Mouse (Mus musculus) MEL (cell line): ENCODE measurements around the gene Fto. TPM values are rescaled to one million over a fixed set of nuclear protein-coding genes. Genes with fewer than 3 reads are reported as not detected.

Source experiments
- DNase-seq: peaks from one replicate; pipeline ENCODE4 v3.0.0; 2011; ENCODE audit warnings: low read depth, low spot score
- H3K27ac ChIP-seq: 2 replicates; pipeline ENCODE4 v1.5.1; 2012; ENCODE audit warnings: low read depth, mild to moderate bottlenecking, control low read depth, low read length, moderate library complexity; ENCODE audit not compliant: control insufficient read depth
- H3K27me3 ChIP-seq, 2 experiments: fragments of 150-350 bp in 1 of 2; sonication (generic) in 1 of 2; 2 replicates each; pipeline ENCODE4 v1.6.1; 2012; ENCODE audit warnings: low read length in 2 of 2, mild to moderate bottlenecking in 2 of 2, improper control_type of control experiment in 1 of 2, moderate library complexity in 1 of 2; ENCODE audit not compliant: insufficient read depth in 2 of 2, control insufficient read depth in 1 of 2
- H3K36me3 ChIP-seq, 2 experiments: 2 replicates each; pipeline ENCODE4 v1.6.1; 2012 to 2014; ENCODE audit warnings: low read length in 2 of 2, improper control_type of control experiment in 1 of 2, inconsistent platforms in 1 of 2, mild to moderate bottlenecking in 1 of 2; ENCODE audit not compliant: insufficient read depth in 2 of 2, control insufficient read depth in 1 of 2
- H3K4me1 ChIP-seq, 2 experiments: fragments of 150-350 bp in 1 of 2; sonication (generic) in 1 of 2; 2 replicates each; pipeline ENCODE4 v1.6.1; 2012; ENCODE audit warnings: low read length in 2 of 2, improper control_type of control experiment in 1 of 2, mild to moderate bottlenecking in 1 of 2; ENCODE audit not compliant: insufficient read depth in 2 of 2, control insufficient read depth in 1 of 2
- H3K4me3 ChIP-seq, 2 experiments: fragments of 150-350 bp in 1 of 2; sonication (generic) in 1 of 2; 2 replicates each; pipeline ENCODE4 v1.5.1; 2012; ENCODE audit warnings: low read depth in 2 of 2, low read length in 2 of 2, mild to moderate bottlenecking in 2 of 2, moderate library complexity in 2 of 2, control low read depth in 1 of 2, improper control_type of control experiment in 1 of 2; ENCODE audit not compliant: control insufficient read depth in 1 of 2, insufficient read depth in 1 of 2
- H3K79me2 ChIP-seq: 2 replicates; pipeline ENCODE4 v1.6.1; 2012; ENCODE audit warnings: mild to moderate bottlenecking, low read length, moderate library complexity; ENCODE audit not compliant: control insufficient read depth, poor library complexity, insufficient read depth
- H3K9ac ChIP-seq: 2 replicates; pipeline ENCODE4 v1.6.1; 2012; ENCODE audit warnings: low read depth, mild to moderate bottlenecking, control low read depth, low read length, moderate library complexity; ENCODE audit not compliant: control insufficient read depth, poor library complexity, severe bottlenecking
- H3K9me3 ChIP-seq: fragments of 150-350 bp; sonication (generic); replicated peaks from 2 replicates; pipeline ENCODE4 v1.6.1; 2012; ENCODE audit warnings: mild to moderate bottlenecking, low read length, improper control_type of control experiment, moderate library complexity; ENCODE audit not compliant: insufficient read depth
- BHLHE40 ChIP-seq: IDR thresholded peaks from 2 replicates; pipeline ENCODE4 v1.6.1; 2012; ENCODE audit warnings: low read depth, mild to moderate bottlenecking, inconsistent platforms, low read length, improper control_type of control experiment, borderline replicate concordance
- CHD1 ChIP-seq: IDR thresholded peaks from 2 replicates; pipeline ENCODE4 v1.6.1; 2012; ENCODE audit warnings: low read depth, mild to moderate bottlenecking, inconsistent platforms, low read length, improper control_type of control experiment
- EP300 ChIP-seq, 2 experiments: IDR thresholded peaks; 2 replicates each; pipeline ENCODE4 v1.6.1; 2011; ENCODE audit warnings: improper control_type of control experiment in 2 of 2, low read length in 2 of 2, low read depth in 1 of 2, mild to moderate bottlenecking in 1 of 2
- ETS1 ChIP-seq: IDR thresholded peaks from 2 replicates; pipeline ENCODE4 v1.6.1; 2012; ENCODE audit warnings: low read depth, mild to moderate bottlenecking, inconsistent platforms, low read length, improper control_type of control experiment, moderate library complexity
- GABPA ChIP-seq: IDR thresholded peaks from 2 replicates; pipeline ENCODE4 v1.6.1; 2012; ENCODE audit warnings: low read depth, mild to moderate bottlenecking, inconsistent platforms, low read length, improper control_type of control experiment, moderate library complexity
- GATA1 ChIP-seq: IDR thresholded peaks from 2 replicates; pipeline ENCODE4 v1.6.1; 2011; ENCODE audit warnings: low read depth, low read length, improper control_type of control experiment
- KAT2A ChIP-seq: conservative IDR thresholded peaks from 2 replicates; pipeline ENCODE4 v1.6.1; 2012; ENCODE audit warnings: low read depth, low read length, improper control_type of control experiment, inconsistent platforms
- MAFK ChIP-seq: IDR thresholded peaks from 2 replicates; pipeline ENCODE4 v1.6.1; 2011; ENCODE audit warnings: low read depth, mild to moderate bottlenecking, low read length, improper control_type of control experiment, borderline replicate concordance
- MAZ ChIP-seq: IDR thresholded peaks from 2 replicates; pipeline ENCODE4 v1.6.1; 2012; ENCODE audit warnings: low read depth, mild to moderate bottlenecking, inconsistent platforms, low read length, improper control_type of control experiment
- MXI1 ChIP-seq: IDR thresholded peaks from 2 replicates; pipeline ENCODE4 v1.6.1; 2011; ENCODE audit warnings: mild to moderate bottlenecking, low read depth, low read length, improper control_type of control experiment
- MYB ChIP-seq: IDR thresholded peaks from 2 replicates; pipeline ENCODE4 v1.6.1; 2011; ENCODE audit warnings: mild to moderate bottlenecking, low read depth, low read length, improper control_type of control experiment
- MYC ChIP-seq: IDR thresholded peaks from 2 replicates; pipeline ENCODE4 v1.6.1; 2011; ENCODE audit warnings: low read depth, mild to moderate bottlenecking, low read length, improper control_type of control experiment, moderate library complexity
- NELFE ChIP-seq: IDR thresholded peaks from 2 replicates; pipeline ENCODE4 v1.6.1; 2011; ENCODE audit warnings: low read depth, low read length, improper control_type of control experiment
- NRF1 ChIP-seq: IDR thresholded peaks from 2 replicates; pipeline ENCODE4 v1.6.1; 2014; ENCODE audit warnings: low read depth, mild to moderate bottlenecking, inconsistent platforms, low read length, improper control_type of control experiment, moderate library complexity; ENCODE audit not compliant: poor library complexity, insufficient read depth, severe bottlenecking
- POLR2A ChIP-seq, 2 experiments: IDR thresholded peaks; 2 replicates each; pipeline ENCODE4 v1.6.1; 2011 to 2012; ENCODE audit warnings: low read length in 2 of 2, mild to moderate bottlenecking in 2 of 2, control low read depth in 1 of 2, improper control_type of control experiment in 1 of 2, low read depth in 1 of 2, moderate library complexity in 1 of 2; ENCODE audit not compliant: control insufficient read depth in 1 of 2, insufficient read depth in 1 of 2, poor library complexity in 1 of 2
- POLR2AphosphoS2 ChIP-seq: IDR thresholded peaks from 2 replicates; pipeline ENCODE4 v1.6.1; 2011; ENCODE audit warnings: low read length, improper control_type of control experiment
- POLR2AphosphoS5 ChIP-seq: IDR thresholded peaks from 2 replicates; pipeline ENCODE4 v1.6.1; 2012; ENCODE audit warnings: low read depth, borderline replicate concordance, mild to moderate bottlenecking, inconsistent platforms, low read length, moderate library complexity, mixed read lengths
- RCOR1 ChIP-seq: IDR thresholded peaks from 2 replicates; pipeline ENCODE4 v1.6.1; 2012; ENCODE audit warnings: low read depth, mild to moderate bottlenecking, inconsistent platforms, low read length, improper control_type of control experiment
- SIN3A ChIP-seq: IDR thresholded peaks from 2 replicates; pipeline ENCODE4 v1.6.1; 2012; ENCODE audit warnings: low read length, improper control_type of control experiment, inconsistent platforms
- TCF12 ChIP-seq: IDR thresholded peaks from 2 replicates; pipeline ENCODE4 v1.6.1; 2014; ENCODE audit warnings: low read depth, mild to moderate bottlenecking, inconsistent platforms, low read length, improper control_type of control experiment, moderate library complexity
- UBTF ChIP-seq: IDR thresholded peaks from 2 replicates; pipeline ENCODE4 v1.6.1; 2012; ENCODE audit warnings: low read depth, mild to moderate bottlenecking, inconsistent platforms, low read length, improper control_type of control experiment, moderate library complexity, borderline replicate concordance; ENCODE audit not compliant: insufficient read depth
- ZC3H11A ChIP-seq: IDR thresholded peaks from 2 replicates; pipeline ENCODE4 v1.6.1; 2012; ENCODE audit warnings: low read depth, mild to moderate bottlenecking, inconsistent platforms, low read length, improper control_type of control experiment
- ZKSCAN1 ChIP-seq: IDR thresholded peaks from 2 replicates; pipeline ENCODE4 v1.6.1; 2012; ENCODE audit warnings: low read depth, mild to moderate bottlenecking, inconsistent platforms, low read length, improper control_type of control experiment, moderate library complexity
- ZNF384 ChIP-seq: IDR thresholded peaks from 2 replicates; pipeline ENCODE4 v1.6.1; 2012; ENCODE audit warnings: low read depth, mild to moderate bottlenecking, inconsistent platforms, low read length, improper control_type of control experiment
- polyA plus RNA-seq, 2 experiments: library from polyadenylated mRNA; stranded (reverse) in 1 of 2; unstranded in 1 of 2; fragments of >175 nt in 1 of 2; fragments of >200 nt in 1 of 2; gene quantifications; 2 replicates each; pipeline versions ENCODE4 v1.2.1 to v1.2.4; 2012; ENCODE audit warnings: low replicate concordance in 2 of 2, low read depth in 1 of 2; ENCODE audit not compliant: insufficient read length in 2 of 2, insufficient read depth in 1 of 2, missing spikeins in 1 of 2
- total RNA-seq: library from RNA; depleted of rRNA; stranded (reverse); fragments of 300-350 nt; gene quantifications from 2 replicates; pipeline ENCODE4 v1.2.3, GENCODE M21; 2012

Fto gene
- total and polyA plus RNA-seq, 3 experiments: 13.5 to 41.1 TPM; not detected in 1

- no peak overlapping the region for H3K27ac ChIP-seq
- no peak overlapping the region for H3K9ac ChIP-seq
- no peaks in the 10 kb centered on the region for H3K27me3 ChIP-seq
- H3K79me2 ChIP-seq: no peaks in the 10 kb centered on the region
- H3K36me3 ChIP-seq: peaks cover 0 to 20% of the 10 kb centered on the region in 2 experiments; a peak in 3 of 4 replicates
- TF ChIP-seq MAZ (no peak), MYC (no peak), POLR2A (IDR thresholded peaks at IDR 0.05; ENCODE audit: control insufficient read depth in 1 of 2, insufficient read depth in 1 of 2, low read depth in 1 of 2, low read length in 2 of 2, poor library complexity in 1 of 2) (no peak), POLR2AphosphoS2 (no peak), MAFK (no peak), ZC3H11A (no peak), NRF1 (no peak), BHLHE40 (no peak), CHD1 (no peak), ZNF384 (no peak), TCF12 (no peak), POLR2AphosphoS5 (no peak), KAT2A (no peak)
- H3K9me3 ChIP-seq: no peaks in the 10 kb centered on the region
- DNase-seq: no peak
- peaks cover 18 to 24% of the 10 kb centered on the region in 2 experiments for H3K4me1 ChIP-seq
- no peak overlapping the region for H3K4me3 ChIP-seq
Measured at GRCm38 (mm10) chr8:91532671-91533436, 219.5 kb downstream of the Fto start.

- TF ChIP-seq GABPA: no peak
- TF ChIP-seq ZNF384: peak; percentile 91
- TF ChIP-seq ETS1: 0 out of 2 replicates have a peak, but pooled peaks have one; percentile 35
- peak; percentile 54; the same call in 1 of the 2 replicates for TF ChIP-seq SIN3A
- TF ChIP-seq MXI1: peak; percentile 41; the same call in 1 of the 2 replicates
- peak; percentile 67 for TF ChIP-seq MYB
- TF ChIP-seq RCOR1: peak; percentile 30; the same call in 1 of the 2 replicates
- TF ChIP-seq ZC3H11A: peak; percentile 13; the same call in 1 of the 2 replicates
- TF ChIP-seq ZKSCAN1: no peak
- peak; percentile 70 for TF ChIP-seq GATA1
- TF ChIP-seq UBTF: no peak
- TF ChIP-seq EP300 (IDR thresholded peaks at IDR 0.05; ENCODE audit: low read depth in 1 of 2, low read length in 2 of 2): peak; percentile 74 to 84
- 0 out of 2 replicates have a peak, but pooled peaks have one; percentile 49 for TF ChIP-seq TCF12
- TF ChIP-seq BHLHE40: no peak
- no peak for TF ChIP-seq NELFE
- TF ChIP-seq, all 39 proteins: peak for 10
- Histone ChIP-seq H3K4me3 (peak overlapping the region in 1 of 2 experiments; percentile 29; a peak in 1 of 4 replicates), H3K9me3 (no peaks in the 10 kb centered on the region), H3K27ac (peak overlapping the region; percentile 26; the same call in 1 of the 2 replicates), H3K9ac (no peak overlapping the region), H3K79me2 (no peaks in the 10 kb centered on the region), H3K27me3 (no peaks in the 10 kb centered on the region), H3K4me1 (peaks cover 13 to 22% of the 10 kb centered on the region in 2 experiments), H3K36me3 (peaks cover 0 to 17% of the 10 kb centered on the region in 2 experiments; a peak in 3 of 4 replicates)
- peak; percentile 37 for DNase-seq
Measured at GRCm38 (mm10) chr8:91534752-91535151, 221.4 kb downstream of the Fto start.
